Mouse (Mus musculus): ENCODE results near the gene Olfr922.

- no peak for TF ChIP-seq CTCF (IDR thresholded peaks at IDR 0.05; ENCODE audit: control insufficient read depth, insufficient read depth, insufficient read length)
- TF ChIP-seq USF1 (IDR thresholded peaks at IDR 0.05; ENCODE audit: low read depth) = no peak
- no peak for TF ChIP-seq MYOD1 (IDR thresholded peaks at IDR 0.05; ENCODE audit: control insufficient read depth, insufficient read length, low read depth)
- TF ChIP-seq CEBPB (IDR thresholded peaks at IDR 0.05; ENCODE audit: low read depth) = no peak
- TF ChIP-seq MAX (IDR thresholded peaks at IDR 0.05) = no peak
- TF ChIP-seq FOSL1 (IDR thresholded peaks at IDR 0.05; ENCODE audit: insufficient read depth, low read length, poor library complexity, severe bottlenecking) = no peak
- TF ChIP-seq MYOG (IDR thresholded peaks at IDR 0.05; ENCODE audit: control insufficient read depth, extremely low read depth, insufficient read length) = no peak
Observed at GRCm38 (mm10) chr9:38844149-38844548, 29.7 kb downstream of the Olfr922 start, which contains the start of gene Olfr924.
